Mouse (Mus musculus): ENCODE measurements around the gene Gm12789. TPM values are rescaled to one million over a fixed set of nuclear protein-coding genes. Genes with fewer than 3 reads are reported as not detected.

The Gm12789 gene
- polyA plus RNA-seq (2017; shearing (Covaris generic)): not detected

GRCm38 (mm10) chr4:101986326-101986725, at the start of gene Gm12789:
TSS of gene Gm12789 (plus strand) at chr4:101986626.

GRCm38 (mm10) chr4:101940107-101940506, 46.3 kb upstream of the Gm12789 start, which contains the start of gene Gm12794:
TSS of gene Gm12794 (plus strand) at chr4:101940407.

GRCm38 (mm10) chr4:101980949-101981348, 5.5 kb upstream of the Gm12789 start, which contains the start of gene Gm12790:
TSS of gene Gm12790 (minus strand) at chr4:101981049.

Other genes starting within 250 kb of the Gm12789 start
- not detected for gene B020004J07Rik, start 142.6 kb upstream of the Gm12789 start, polyA plus RNA-seq (2017; shearing (Covaris generic))
- not detected for gene C130073F10Rik, start 92.8 kb upstream of the Gm12789 start, polyA plus RNA-seq (2017; shearing (Covaris generic))
- not detected for gene Gm12800, start 77.5 kb upstream of the Gm12789 start, polyA plus RNA-seq (2017; shearing (Covaris generic))
- gene Gm12794, start 46.2 kb upstream of the Gm12789 start, polyA plus RNA-seq (2017; shearing (Covaris generic)): not detected
- gene Gm12790, start 5.6 kb upstream of the Gm12789 start, polyA plus RNA-seq (2017; shearing (Covaris generic)): not detected
- gene Pde4b, start 100.9 kb downstream of the Gm12789 start, polyA plus RNA-seq (2017; shearing (Covaris generic)): 71.4 TPM

Data from CD4-positive, CD25-positive, alpha-beta regulatory T cell (primary cell).